Mouse (Mus musculus) frontal cortex, postnatal 14 days (tissue): ENCODE measurements around the gene Olfr298.

Source experiments
- DNase-seq, 2 experiments: peaks; one replicate each; pipeline ENCODE4 v3.0.0; 2022; ENCODE audit warnings: low spot score in 2 of 2

Olfr298 gene

DNA sequence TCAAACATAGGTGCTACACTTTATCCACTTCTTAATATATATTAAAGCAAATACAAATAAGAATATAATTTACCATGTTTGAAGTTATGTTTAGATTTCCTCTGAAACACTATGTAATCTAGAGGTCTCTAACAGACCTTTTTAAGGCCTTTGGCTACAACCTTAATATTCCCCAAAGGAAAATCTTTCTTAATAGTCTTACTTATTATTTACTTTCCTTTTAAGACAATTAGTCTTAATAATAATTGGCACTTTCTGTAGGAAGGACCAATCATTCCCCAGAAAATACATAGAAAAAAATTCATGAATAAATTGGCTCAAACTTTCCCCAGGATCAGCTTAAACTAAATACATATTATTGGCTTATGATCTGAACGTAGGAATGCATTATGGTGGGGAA lies at the start of gene Olfr298:
Olfr298 (minus strand) TSS at position 101 of the 400 bp plus-strand sequence.
- no peak for DNase-seq

DNA sequence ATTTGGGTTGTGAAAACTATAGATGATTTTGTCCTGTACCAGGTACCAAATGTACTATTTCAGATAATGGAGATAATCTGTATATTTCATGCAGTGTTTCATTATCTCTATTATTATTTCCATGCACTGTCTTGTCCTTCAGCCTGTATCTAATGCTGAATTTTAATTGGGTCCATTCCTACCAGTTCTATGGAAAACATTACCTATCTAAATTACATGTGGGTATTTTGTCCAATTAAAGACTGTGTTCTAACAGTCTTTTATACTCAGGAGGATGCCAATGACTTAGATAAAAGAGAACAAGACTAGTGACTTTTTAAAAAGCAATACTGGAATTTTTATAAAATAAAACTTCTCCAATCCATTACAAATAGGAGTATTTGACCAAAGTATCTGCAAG lies 27.4 kb upstream of the Olfr298 start, which contains the start of gene Olfr297:
Olfr297 (plus strand) TSS at position 301 of the 400 bp plus-strand sequence.
- DNase-seq: no peak

DNA sequence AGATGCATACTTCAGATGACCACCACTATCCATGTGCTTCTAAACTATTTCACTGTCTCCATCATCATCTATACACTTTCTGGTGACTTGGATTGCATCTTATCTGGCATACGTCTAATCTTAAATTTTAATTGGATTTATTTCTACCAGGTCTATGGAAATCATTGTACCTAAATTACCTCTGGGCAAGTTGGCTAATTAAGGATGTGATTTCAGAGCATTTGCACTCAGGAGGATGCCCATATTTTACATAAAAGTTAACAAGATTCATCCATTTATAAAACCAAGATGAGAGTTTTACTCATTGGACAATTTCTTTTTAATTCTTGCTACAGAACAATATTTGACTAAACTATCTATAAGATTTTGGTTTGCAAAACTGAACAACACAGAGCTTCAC lies 32.7 kb downstream of the Olfr298 start, which contains the start of gene Olfr299:
Olfr299 (plus strand) TSS at position 301 of the 400 bp plus-strand sequence.
- DNase-seq: no peak
